Mouse (Mus musculus) left cerebral cortex, postnatal 36 days (tissue): ENCODE data around the gene Tmem128. TPM values are rescaled to one million over a fixed set of nuclear protein-coding genes. Genes with fewer than 3 reads are reported as not detected.

Source experiments
- DNase-seq, 2 experiments: peaks; one replicate each; pipeline ENCODE4 v3.0.0; 2021 to 2022; ENCODE audit warnings: low spot score in 2 of 2, mixed read lengths in 1 of 2
- intact Hi-C: fragments of 180-260 bp; cut with DNase I; formaldehyde crosslinking; loops from one replicate; pipeline ENCODE4 v1.15.1; 2025
- total RNA-seq, 2 experiments: library from RNA; stranded (reverse); gene quantifications; 2 replicates each; pipeline ENCODE4 v1.2.3; 2021

Gene Tmem128
- total RNA-seq, 2 experiments from 2014 or later: 31.6 to 35.4 TPM

GRCm38 (mm10) chr5:38276451-38276850 is 16.5 kb downstream of the Tmem128 start:
- DNase-seq: no peak

GRCm38 (mm10) chr5:38277098-38277866 is 17.3 kb downstream of the Tmem128 start:
- intact Hi-C loops: no loop called here
- no peak for DNase-seq

More at GRCm38 (mm10) chr5:38276451-38276850, 16.5 kb downstream of the Tmem128 start:
- intact Hi-C loops: no loop called here

- intact Hi-C loops: no loop called here
Measured at GRCm38 (mm10) chr5:38277936-38278600, 18.1 kb downstream of the Tmem128 start.

GRCm38 (mm10) chr5:38280075-38280474 is 20.1 kb downstream of the Tmem128 start:
- intact Hi-C loops: no loop called here
- no peak for DNase-seq

More at GRCm38 (mm10) chr5:38277936-38278600, 18.1 kb downstream of the Tmem128 start:
- DNase-seq: no peak

GRCm38 (mm10) chr5:38285724-38286123 is 25.7 kb downstream of the Tmem128 start:
- intact Hi-C loops: no loop called here
- no peak for DNase-seq

GRCm38 (mm10) chr5:38288476-38288875 is 28.5 kb downstream of the Tmem128 start:
- intact Hi-C loops: no loop called here
- DNase-seq: no peak

GRCm38 (mm10) chr5:38301761-38302411 is 41.9 kb downstream of the Tmem128 start:
- intact Hi-C loops: no loop called here

GRCm38 (mm10) chr5:38302651-38303050 is 42.7 kb downstream of the Tmem128 start:
- intact Hi-C loops: no loop called here
- DNase-seq: no peak

More at GRCm38 (mm10) chr5:38301761-38302411, 41.9 kb downstream of the Tmem128 start:
- no peak for DNase-seq

GRCm38 (mm10) chr5:38305241-38305640 is 45.3 kb downstream of the Tmem128 start:
- no peak for DNase-seq
- intact Hi-C loops: loop anchor here (5.0 kb wide), 2 partner anchors 212 to 327 kb away; no protein-coding TSS in a partner anchor

- intact Hi-C loops: loop anchor here (1.0 to 5.0 kb wide), 3 partner anchors 163 to 325 kb away; no protein-coding TSS in a partner anchor
- DNase-seq: peak; percentile 85 to 89
Measured at GRCm38 (mm10) chr5:38307255-38308101, 47.5 kb downstream of the Tmem128 start.

- DNase-seq: peak; percentile 41 to 56
- intact Hi-C loops: loop anchor here (5.0 kb wide), 2 partner anchors 208 to 323 kb away; no protein-coding TSS in a partner anchor
Measured at GRCm38 (mm10) chr5:38308873-38309272, 48.9 kb downstream of the Tmem128 start.

GRCm38 (mm10) chr5:38309795-38310194 is 49.8 kb downstream of the Tmem128 start:
- intact Hi-C loops: loop anchor here (5.0 kb wide), 2 partner anchors 208 to 323 kb away; no protein-coding TSS in a partner anchor

More at GRCm38 (mm10) chr5:38309795-38310194, 49.8 kb downstream of the Tmem128 start:
- DNase-seq: no peak

Other genes starting within 250 kb of the Tmem128 start
- 10 to 100 TPM; 32.5 to 41.2 TPM for gene Stx18, start 221.4 kb upstream of the Tmem128 start, total RNA-seq
- gene Nsg1, start 100.3 kb upstream of the Tmem128 start, total RNA-seq: 100 to 1,000 TPM; 460 to 493 TPM
- 10 to 100 TPM; 15.5 to 21.4 TPM for gene Zbtb49, start 39.7 kb upstream of the Tmem128 start, total RNA-seq
- 10 to 100 TPM in 1 of 2 experiments, 1 to 10 TPM in 1; 9.6 to 11.4 TPM for gene Lyar, start 39.7 kb upstream of the Tmem128 start, total RNA-seq
- not detected for gene Otop1, start 15.8 kb downstream of the Tmem128 start, total RNA-seq
- gene Drd5, start 59.2 kb downstream of the Tmem128 start, total RNA-seq: 1 to 10 TPM; 2.2 to 2.6 TPM
- under 1 TPM; 0.39 to 0.63 TPM for gene Slc2a9, start 243.0 kb downstream of the Tmem128 start, total RNA-seq